Mouse (Mus musculus) intestine, postnatal 0 days (tissue): ENCODE data around the gene Pls1. TPM values are rescaled to one million over a fixed set of nuclear protein-coding genes. Genes with fewer than 3 reads are reported as not detected.

Experiments
- ATAC-seq: fragments of 200-750 bp; cut with Nextera tagmentation; 2 replicates; pipeline ENCODE4 v1.8.0; 2017; ENCODE audit warnings: mild to moderate bottlenecking, moderate TSS enrichment, moderate library complexity
- H3K27ac ChIP-seq: fragments of 300-500 bp; sonication (generic); 2 replicates; pipeline ENCODE4 v1.5.1; 2014; ENCODE audit warnings: mild to moderate bottlenecking, low read depth, low read length, moderate library complexity
- H3K27me3 ChIP-seq: fragments of 300-500 bp; sonication (generic); replicated peaks from 2 replicates; pipeline ENCODE4 v1.6.1; 2014; ENCODE audit warnings: low read length, mixed read lengths; ENCODE audit not compliant: control insufficient read depth, insufficient read depth
- H3K36me3 ChIP-seq: fragments of 300-500 bp; sonication (generic); 2 replicates; pipeline ENCODE4 v1.6.1; 2014; ENCODE audit warnings: mild to moderate bottlenecking, moderate library complexity; ENCODE audit not compliant: control insufficient read depth, insufficient read depth
- H3K4me1 ChIP-seq: fragments of 300-500 bp; sonication (generic); replicated peaks from 2 replicates; pipeline ENCODE4 v1.6.1; 2014; ENCODE audit warnings: antibody characterized with exemption, low read length, mixed read lengths; ENCODE audit not compliant: control insufficient read depth, insufficient read depth
- H3K4me2 ChIP-seq: fragments of 300-500 bp; sonication (generic); replicated peaks from 2 replicates; pipeline ENCODE4 v1.6.1; 2014; ENCODE audit warnings: low read depth, mild to moderate bottlenecking, moderate library complexity
- H3K4me3 ChIP-seq: fragments of 300-500 bp; sonication (generic); 2 replicates; pipeline ENCODE4 v1.5.1; 2014; ENCODE audit warnings: low read depth, low read length
- H3K9ac ChIP-seq: fragments of 300-500 bp; sonication (generic); 2 replicates; pipeline ENCODE4 v1.6.1; 2014; ENCODE audit warnings: mild to moderate bottlenecking, low read depth, low read length
- H3K9me3 ChIP-seq: fragments of 300-500 bp; sonication (generic); 2 replicates; pipeline ENCODE4 v1.6.1; 2016; ENCODE audit warnings: mixed run types; ENCODE audit not compliant: control insufficient read depth
- CTCF ChIP-seq: sonication (generic); IDR thresholded peaks from 2 replicates; pipeline ENCODE4 v1.5.1; 2016; ENCODE audit warnings: low read depth, mild to moderate bottlenecking, control low read depth, antibody characterized with exemption, moderate library complexity
- WGBS: fragments of 180-500 bp; shearing (Covaris S2); extraction: QIAGEN DNeasy Blood & Tissue Kit; methylation state at CpG from one replicate; pipeline ENCODE4 v1.1.7; 2014; 5-methylcytosine and 5-hydroxymethylcytosine counted together
- polyA plus RNA-seq: library from polyadenylated mRNA; unstranded; fragments of >200 nt; fragmentation: Nextera tagmentation; extraction: Ambion mirVana; gene quantifications from 2 replicates; pipeline ENCODE4 v1.2.1, GENCODE M21; 2015

Gene Pls1
- polyA plus RNA-seq, 1 experiment from 2014 or later = 512 TPM

DNA sequence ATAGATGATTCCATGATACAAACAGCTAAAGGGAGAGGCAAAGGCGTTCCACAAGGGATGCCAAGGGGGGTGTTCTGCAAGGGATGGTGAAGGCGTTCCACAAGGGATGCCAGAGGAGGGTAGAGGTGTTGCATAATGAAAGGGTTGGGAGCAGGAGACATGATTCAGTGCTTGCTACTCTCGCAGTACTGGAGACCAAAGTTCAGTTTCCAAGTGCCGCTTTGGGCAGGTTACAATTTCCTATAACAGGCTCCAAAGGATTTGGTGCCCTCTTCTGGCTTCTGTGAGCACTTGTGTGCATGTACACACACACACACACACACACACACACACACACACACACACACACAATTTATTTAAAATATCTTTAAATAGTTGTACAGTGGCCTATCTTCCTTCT is 33.3 kb downstream of the Pls1 start:
- H3K27me3 ChIP-seq = no peaks in the 10 kb centered on the region
- H3K27ac ChIP-seq = no peak overlapping the region; the same call in 1 of the 2 replicates
- H3K9ac ChIP-seq = no peak overlapping the region
- no peaks in the 10 kb centered on the region for H3K36me3 ChIP-seq
- peak overlapping the region; percentile 24 for H3K4me2 ChIP-seq
- peak; percentile 20; the same call in 1 of the 2 replicates for ATAC-seq
- 57% methylated on average over 4 of the region's 4 CpGs for WGBS
- peak overlapping the region; percentile 7; the same call in 1 of the 2 replicates for H3K4me3 ChIP-seq
- H3K9me3 ChIP-seq = no peaks in the 10 kb centered on the region
- no peaks in the 10 kb centered on the region; the same call in 1 of the 2 replicates for H3K4me1 ChIP-seq
- TF ChIP-seq CTCF = peak; percentile 61

GRCm38 (mm10) chr9:95809596-95809995 is 35.5 kb downstream of the Pls1 start:
- no peak for ATAC-seq
- peaks cover 2% of the 10 kb centered on the region for H3K4me1 ChIP-seq
- 73% methylated on average over 4 of the region's 4 CpGs for WGBS

DNA sequence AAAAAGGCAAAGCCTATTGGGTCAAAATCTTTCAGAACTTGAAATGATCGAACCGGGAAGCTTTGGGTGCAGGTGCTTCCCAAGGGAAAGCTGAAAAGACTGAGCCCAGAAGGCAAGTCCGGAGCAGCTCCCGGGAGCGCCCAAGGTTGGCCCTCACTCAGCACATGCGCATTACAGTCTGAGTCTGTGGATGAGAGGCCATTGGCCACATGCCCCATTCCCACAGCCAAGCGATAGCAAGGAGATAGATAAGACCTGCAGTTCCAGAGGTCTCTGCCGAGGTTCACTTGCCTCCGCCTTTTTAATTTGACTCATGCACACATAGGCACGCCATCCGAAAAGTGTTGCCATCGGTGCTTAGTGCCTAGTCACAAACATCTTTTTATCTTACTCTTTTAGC is 39.7 kb downstream of the Pls1 start:
- ATAC-seq = peak; percentile 70
- 59% methylated on average over 12 of the region's 12 CpGs for WGBS
- no peaks in the 10 kb centered on the region for H3K27me3 ChIP-seq
- H3K4me3 ChIP-seq = no peak overlapping the region
- H3K9ac ChIP-seq = no peak overlapping the region
- no peaks in the 10 kb centered on the region for H3K9me3 ChIP-seq
- H3K4me1 ChIP-seq = peaks cover 2% of the 10 kb centered on the region; the same call in 1 of the 2 replicates
- TF ChIP-seq CTCF = no peak
- no peaks in the 10 kb centered on the region for H3K36me3 ChIP-seq
- H3K4me2 ChIP-seq = peak overlapping the region; percentile 37
- peak overlapping the region; percentile 41; the same call in 1 of the 2 replicates for H3K27ac ChIP-seq

More at GRCm38 (mm10) chr9:95809596-95809995, 35.5 kb downstream of the Pls1 start:
- no peak for TF ChIP-seq CTCF
- Histone ChIP-seq H3K9ac (no peak overlapping the region), H3K27ac (no peak overlapping the region), H3K4me3 (no peak overlapping the region), H3K36me3 (no peaks in the 10 kb centered on the region), H3K27me3 (no peaks in the 10 kb centered on the region), H3K9me3 (no peaks in the 10 kb centered on the region), H3K4me2 (no peak overlapping the region)

- TF ChIP-seq CTCF = no peak
- Histone ChIP-seq H3K4me2 (no peak overlapping the region), H3K9me3 (no peaks in the 10 kb centered on the region), H3K27ac (no peak overlapping the region), H3K27me3 (no peaks in the 10 kb centered on the region), H3K4me1 (peaks cover 2% of the 10 kb centered on the region; the same call in 1 of the 2 replicates), H3K36me3 (no peaks in the 10 kb centered on the region), H3K4me3 (no peak overlapping the region), H3K9ac (no peak overlapping the region)
- ATAC-seq = no peak
- 93% methylated on average over 3 of the region's 3 CpGs for WGBS
Observed at GRCm38 (mm10) chr9:95803783-95804182, 41.3 kb downstream of the Pls1 start.

DNA sequence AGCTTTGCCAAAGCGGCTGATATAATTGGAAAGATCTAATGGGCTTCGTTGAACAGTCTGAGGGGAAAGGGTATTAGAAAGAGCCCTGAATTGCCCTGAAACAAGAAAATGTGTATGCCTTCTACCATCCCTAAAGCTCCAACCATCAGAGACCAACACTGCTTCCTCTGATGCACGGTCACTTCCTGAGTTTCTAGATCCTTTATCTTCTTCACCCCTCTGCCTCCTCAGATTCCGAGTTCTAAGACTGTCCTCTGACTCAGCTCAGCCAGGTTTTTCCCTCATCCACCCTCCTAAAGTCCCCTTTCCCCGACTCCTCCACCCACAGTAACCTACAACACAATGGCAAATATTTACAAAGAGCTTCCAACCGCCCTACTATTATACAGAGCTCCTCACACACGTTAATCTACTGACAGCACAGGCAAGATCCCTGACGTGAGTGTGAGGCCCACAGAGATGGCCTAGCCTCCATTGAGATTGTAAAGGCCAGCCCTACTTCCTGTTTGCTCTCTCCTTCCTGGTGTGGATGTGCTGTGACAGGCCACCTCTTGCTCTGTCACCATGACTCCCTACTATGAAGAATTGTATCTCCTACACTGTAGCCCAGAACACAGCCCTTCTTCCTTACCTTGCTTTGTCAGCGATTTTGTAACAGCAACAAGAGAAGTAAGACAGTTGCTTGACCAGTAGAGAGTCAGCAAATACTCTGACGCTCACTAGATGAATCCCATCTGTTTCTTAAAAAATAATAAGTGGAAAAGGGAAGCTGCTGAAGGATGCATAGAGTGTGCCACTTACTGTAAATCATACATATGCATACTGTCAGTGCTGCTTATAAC is 43.3 kb downstream of the Pls1 start:
- H3K4me3 ChIP-seq = no peak overlapping the region
- no peak overlapping the region for H3K4me2 ChIP-seq
- H3K36me3 ChIP-seq = no peaks in the 10 kb centered on the region
- H3K9ac ChIP-seq = no peak overlapping the region
- H3K9me3 ChIP-seq = no peaks in the 10 kb centered on the region
- H3K27me3 ChIP-seq = no peaks in the 10 kb centered on the region
- peak; percentile 72 for ATAC-seq
- 34% methylated on average over 10 of the region's 10 CpGs for WGBS
- peaks cover 2% of the 10 kb centered on the region; the same call in 1 of the 2 replicates for H3K4me1 ChIP-seq
- H3K27ac ChIP-seq = peak overlapping the region; percentile 64; the same call in 1 of the 2 replicates
- no peak for TF ChIP-seq CTCF

GRCm38 (mm10) chr9:95796323-95796722 is 48.8 kb downstream of the Pls1 start:
- Histone ChIP-seq H3K27me3 (no peaks in the 10 kb centered on the region), H3K36me3 (no peaks in the 10 kb centered on the region), H3K9ac (no peak overlapping the region), H3K27ac (peak overlapping the region; percentile 92), H3K9me3 (no peaks in the 10 kb centered on the region), H3K4me1 (peaks cover 3% of the 10 kb centered on the region; the same call in 1 of the 2 replicates), H3K4me3 (no peak overlapping the region), H3K4me2 (no peak overlapping the region)
- peak; percentile 40 for TF ChIP-seq CTCF
- 96% methylated on average over 2 of the region's 2 CpGs for WGBS
- ATAC-seq = no peak
